Mouse (Mus musculus): ENCODE measurements around the gene Pmf1.
A peak's percentile ranks its signal among the peaks of the same experiment; 100 is the strongest.

Pmf1 gene

DNA sequence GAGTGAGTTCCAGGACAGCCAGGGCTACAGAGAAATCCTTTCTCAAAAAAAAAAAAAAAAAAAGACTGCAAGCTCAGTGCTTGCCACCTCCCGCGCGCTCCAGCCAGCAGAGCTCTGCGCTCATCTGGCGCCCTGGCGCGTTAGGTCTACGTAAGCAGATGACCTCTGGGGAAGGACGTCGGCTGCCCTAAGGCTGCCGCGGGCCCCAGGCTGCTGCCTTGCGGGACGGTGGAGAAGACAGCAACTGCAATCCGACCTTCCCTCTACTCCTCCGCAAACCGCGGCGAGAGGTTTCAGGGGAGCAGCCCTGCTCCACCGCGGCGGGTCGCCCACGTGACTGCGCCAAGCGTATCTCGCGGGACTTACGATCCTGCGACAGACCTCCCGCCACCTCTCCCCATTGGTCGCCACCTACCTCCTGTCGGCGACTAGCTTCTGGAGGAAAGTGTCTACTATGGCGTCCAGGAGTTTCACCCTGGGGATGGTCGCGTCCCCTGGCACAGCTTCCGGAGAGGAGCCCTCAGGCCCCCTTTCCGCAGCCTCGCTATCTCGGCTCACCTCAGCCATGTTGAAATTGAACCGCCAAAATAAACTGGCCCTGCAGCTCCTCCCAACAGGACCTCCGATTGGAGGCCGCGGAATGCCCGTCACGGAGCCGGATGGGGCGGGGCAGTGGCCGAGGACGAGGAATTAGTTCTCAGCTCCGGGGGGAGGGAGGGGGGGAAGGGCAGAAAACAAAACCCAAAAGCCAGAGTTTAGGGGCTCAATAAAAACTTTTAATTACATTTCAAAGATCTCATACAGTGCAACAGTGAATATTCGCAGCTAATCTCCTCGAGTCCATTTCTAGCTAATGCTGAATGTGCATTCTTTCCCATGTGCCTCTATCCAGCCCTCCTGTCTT lies at the start of gene Pmf1:
Gene Pmf1, minus strand, starts transcription at position 591 of the 904 bp plus-strand sequence.
- peak; percentile 93 for DNase-seq

DNA sequence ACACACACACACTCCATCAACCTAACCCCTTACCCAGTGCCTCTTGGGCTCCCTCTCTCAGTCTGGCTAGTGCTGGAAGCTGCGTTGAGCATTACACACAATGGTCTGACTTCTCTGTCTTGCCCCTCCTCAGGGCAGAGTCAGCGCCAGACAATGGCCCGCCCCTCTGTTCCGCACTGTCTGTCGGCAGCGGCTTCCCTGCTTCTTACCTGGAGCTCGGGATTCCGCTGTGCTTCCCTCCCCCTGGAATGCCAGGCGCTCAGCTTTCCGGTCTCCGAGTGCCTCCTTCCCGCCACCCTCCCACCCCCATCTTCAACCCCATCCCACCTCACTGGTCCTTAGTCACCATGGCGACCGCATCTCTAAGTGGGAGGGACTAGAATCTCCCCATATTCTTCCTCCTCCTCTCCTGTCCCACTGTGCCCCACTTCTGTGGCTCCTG lies 48.7 kb upstream of the Pmf1 start:
- DNase-seq = no peak

DNA sequence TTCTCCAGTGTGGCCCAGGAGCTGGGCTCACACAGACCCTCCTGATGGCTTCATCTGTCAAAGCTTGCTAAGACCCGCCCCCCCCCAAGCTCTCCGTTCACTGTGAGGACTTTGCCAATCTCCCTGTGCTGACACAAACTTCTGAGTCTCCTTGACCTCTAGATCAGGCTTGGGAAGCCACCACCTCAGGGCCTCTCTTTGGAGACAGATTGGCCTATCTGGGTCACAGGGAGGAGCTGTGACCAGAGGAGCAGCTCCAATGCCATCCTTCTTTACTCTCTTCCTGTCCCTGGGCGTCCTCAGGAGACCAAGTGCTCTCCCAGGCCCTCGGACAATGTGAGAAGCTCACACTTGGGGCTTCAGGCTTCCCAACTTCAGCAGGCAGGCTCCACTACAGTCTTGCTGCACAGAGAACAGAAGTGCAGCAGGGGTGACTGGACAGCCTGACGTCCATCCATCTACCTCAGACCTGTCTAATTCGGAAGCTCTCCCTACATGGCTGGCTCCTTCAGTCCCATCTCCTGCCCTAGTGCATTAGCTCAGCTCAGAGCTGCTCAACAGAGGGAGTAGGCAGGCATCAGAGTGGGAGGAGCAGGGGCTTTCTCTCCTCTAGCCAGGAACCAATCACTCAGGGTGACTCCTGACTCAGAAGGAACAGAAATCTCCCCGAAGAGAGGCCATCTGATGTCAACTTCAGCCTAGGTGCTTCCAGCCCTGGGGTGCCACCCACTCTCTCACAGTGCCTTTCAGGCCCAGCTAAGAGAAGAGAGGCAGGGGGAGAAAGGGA lies 46.8 kb upstream of the Pmf1 start:
- no peak for DNase-seq

DNA sequence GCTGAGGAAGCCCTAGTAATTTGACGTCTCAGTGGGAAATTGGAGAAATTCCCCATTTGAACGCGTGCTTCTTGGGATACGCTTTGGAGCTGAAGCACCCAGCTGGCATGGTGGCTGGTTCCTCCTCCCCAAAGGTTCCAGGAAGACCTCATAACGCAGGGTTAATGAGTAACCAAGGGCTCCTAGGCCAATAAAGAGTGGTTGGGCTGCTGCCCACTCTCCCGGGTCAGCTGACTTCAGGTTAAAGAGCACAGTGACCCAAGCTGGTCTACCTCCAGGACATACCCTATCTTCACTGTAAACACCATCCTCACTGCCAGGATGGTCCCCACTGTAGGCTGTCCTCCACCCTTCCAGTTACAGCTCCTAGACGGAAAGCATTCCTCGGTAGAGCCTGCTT lies 46.2 kb upstream of the Pmf1 start:
- DNase-seq = no peak

DNA sequence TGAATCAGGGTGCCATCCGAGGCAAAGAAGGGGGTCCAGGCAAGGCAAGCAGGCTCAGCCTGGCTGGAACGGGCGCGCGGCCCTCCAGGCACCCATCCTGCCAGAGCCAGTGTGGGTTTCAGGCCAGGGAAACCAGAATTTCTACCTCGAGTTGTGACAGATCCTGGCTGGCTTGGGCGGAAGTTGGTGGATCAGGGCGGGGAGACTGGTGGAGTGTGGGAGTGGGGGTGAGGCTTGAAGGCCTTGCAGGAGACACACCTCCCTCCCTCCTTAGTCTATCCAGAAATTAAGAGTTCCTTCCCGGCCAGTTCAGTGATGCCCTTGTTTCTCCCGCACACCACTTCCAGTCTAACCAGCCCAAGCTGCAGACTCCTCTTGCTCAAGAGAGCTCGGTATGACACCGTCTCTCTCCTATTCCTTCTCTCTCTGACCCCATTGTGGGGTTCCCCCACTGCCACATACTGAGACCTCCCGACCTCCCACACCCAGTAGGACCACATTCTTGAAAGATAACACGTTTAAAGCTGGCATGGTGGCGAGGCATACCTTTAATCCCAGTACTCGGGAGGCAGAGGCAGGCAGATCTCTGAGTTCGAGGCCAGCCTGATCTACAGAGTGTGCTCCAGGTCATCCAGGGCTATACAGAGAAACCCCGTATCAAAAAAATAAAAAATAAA lies 45.6 kb upstream of the Pmf1 start:
- DNase-seq = peak; percentile 55

DNA sequence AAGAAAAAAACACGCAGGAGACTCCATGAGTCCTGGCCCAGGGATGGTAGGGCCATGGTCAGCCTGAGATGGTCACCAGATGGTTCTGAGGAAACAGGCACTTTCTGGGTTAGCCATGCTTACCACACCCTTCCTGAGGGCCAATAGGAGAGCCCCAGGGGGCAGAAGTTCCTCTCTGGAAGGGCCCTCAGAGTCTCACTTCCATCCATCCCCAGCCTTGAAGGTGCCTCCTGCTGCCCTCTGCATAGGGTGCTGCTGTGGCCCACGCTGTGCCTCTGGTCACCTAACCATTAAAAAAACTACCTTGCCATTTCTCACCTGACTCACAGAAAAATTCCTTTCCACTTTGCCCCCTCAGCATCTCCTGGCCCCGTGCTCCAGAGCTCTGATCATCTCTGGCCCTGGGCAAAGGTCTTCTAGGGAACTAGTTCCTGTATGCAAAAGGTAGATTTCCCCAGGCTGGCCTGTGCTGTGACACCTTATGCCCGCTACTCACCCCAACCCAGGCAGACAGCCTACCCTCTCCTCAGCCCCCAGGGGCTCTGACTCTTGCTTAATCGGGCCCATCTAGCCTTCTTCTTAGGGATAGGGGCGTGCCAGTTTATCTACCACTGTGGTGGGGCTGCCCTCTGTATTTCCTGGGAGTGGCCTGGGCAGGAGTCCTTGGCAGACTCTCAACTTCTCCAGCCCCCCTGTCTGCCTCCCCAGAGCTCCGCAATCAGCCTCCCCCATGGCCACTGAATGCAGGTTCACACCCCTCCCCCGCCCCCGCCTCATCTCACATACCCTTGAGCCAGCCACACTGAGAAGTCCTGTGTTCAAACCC lies 44.8 kb upstream of the Pmf1 start:
- DNase-seq = no peak

DNA sequence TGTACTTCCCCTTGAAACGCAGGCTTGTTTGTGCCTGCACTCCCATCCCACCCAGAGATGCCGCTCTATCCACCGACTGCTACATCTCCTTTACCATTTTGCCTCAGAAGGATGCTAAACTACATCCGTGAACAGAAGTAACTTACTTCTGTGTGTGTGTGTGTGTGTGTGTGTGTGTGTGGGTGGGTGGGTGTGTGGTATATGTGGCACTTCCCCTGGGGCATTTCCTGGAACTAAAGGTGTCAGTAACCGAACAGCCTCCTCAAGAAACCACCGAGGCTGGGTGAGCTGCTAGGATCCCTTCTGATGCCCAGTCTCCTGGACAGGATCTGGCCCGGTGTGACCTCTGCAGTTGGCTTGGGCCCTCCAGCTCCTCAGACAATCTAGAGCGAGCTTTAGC lies 43.9 kb upstream of the Pmf1 start:
- no peak for DNase-seq

DNA sequence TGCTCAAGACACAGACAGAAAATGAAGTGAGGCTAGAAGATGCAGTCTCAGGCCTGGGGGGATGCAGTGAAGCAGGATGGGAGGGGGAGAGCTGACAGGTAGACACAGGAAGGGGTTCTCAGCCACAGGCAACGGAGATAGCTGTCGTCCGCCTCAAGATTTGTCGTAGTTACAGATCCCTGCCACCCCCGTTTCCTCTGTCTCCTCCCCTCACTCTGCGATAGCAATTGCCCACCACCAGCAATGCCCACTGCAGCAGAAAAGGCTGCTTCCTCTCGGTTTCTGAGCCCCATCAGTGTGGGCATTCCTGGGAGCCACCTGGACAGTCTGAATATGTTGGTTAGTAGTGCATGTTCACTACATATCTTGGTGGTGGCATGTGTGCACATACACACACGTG lies 43.2 kb upstream of the Pmf1 start:
- DNase-seq = no peak

DNA sequence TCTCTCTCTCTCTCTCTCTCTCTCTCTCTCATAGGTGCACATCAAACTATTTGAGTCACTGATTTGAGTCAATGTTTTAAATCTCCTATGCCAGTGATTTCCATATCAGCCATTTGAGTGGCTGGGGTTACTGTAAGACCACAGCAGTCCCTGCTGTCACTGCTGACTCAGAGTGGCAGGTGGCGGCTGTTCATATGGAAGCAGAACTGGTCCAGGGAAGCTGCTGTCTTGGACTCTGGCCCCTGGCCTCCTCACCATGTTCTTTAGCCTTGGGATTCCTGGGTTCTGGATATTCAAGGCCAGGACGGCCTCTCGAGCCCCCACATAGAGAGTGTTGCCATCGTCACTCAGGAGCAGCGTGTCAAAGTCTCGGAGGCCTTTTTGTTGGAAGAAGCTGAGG lies 42.6 kb upstream of the Pmf1 start:
- no peak for DNase-seq

DNA sequence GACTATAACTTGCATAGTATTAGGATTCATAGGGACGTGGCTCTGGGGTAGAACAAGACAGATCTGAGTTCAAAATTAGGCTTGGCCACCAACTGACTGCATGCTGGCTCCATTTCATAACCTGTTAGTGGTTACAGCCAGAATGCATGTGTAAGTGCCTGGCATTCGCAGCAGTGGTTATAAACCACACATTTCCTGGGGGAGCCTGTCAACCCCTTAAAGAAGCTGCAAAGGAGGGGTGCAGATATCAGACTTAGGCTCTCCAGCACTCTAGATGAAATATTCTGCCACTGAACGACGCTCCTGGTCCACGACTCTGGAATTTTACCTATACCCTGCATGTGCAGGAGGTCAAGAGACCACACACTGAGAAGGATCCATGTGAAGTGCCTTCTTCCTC lies 42.1 kb upstream of the Pmf1 start:
- no peak for DNase-seq

DNA sequence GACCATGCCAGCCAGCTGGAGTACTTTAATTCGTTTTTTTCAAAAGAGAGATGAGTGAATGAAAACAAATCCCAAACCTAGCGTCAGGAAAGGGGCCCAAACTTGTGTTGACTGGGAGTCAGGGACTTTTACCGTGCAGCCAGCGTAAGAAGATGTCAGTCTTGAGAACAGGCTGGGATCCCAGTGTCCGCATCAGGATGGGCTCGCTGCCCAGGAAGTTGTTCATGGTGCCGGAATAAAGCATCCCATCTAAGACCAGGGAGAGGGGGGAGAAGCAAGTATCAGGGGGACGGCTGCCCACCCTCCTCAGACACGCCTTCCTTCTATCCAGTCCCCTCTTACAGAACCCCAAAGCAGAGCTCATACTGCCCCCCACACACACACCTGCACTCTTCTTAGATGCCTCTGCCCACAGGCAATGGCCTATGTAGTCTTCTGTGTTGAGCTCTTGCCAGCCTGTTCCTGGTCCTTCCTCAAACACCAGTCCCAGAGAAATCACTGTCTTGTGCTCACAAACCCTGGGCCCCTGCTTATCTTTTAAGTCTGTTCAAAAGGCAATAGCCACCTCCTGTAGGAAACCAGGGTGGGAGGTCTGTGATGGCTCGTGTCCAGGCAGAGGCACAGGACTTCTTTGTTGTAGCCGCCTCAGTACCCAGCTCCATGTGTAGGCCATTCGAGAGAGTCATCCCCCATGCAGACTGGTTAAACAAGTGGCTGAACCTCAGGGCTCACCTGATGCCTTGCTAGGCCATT lies 40.4 kb upstream of the Pmf1 start:
- no peak for DNase-seq

DNA sequence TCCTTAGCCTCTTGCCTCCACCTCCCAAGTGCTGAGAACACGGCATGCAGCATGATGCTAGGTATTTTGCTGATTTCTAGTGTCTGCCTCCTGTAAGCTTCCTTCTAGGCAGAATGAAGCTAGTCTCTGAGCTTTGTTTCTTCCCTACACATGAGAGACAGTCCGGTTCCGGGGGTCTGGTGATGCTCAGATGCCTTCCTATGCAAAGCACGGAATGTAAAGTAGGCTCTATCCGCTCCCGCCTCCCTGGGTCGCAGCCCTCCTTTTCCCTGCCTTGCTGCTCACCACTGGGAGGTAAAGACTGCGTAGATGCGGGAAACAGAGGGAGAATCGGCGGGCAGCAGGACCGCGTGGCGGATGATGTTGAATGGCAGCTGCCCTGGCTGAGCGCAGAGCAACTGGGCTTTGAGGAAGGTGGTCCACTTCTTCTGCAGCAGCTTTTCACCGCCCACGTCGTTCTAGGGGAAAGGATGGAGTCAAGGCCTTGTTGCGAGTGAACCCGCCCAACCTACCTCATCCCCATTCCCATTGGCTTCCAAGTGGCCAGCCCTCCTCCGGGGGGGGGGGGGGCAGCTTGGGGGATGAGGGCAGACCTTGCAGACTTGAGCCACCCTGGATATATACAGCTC lies 39.4 kb upstream of the Pmf1 start:
- DNase-seq = no peak

DNA sequence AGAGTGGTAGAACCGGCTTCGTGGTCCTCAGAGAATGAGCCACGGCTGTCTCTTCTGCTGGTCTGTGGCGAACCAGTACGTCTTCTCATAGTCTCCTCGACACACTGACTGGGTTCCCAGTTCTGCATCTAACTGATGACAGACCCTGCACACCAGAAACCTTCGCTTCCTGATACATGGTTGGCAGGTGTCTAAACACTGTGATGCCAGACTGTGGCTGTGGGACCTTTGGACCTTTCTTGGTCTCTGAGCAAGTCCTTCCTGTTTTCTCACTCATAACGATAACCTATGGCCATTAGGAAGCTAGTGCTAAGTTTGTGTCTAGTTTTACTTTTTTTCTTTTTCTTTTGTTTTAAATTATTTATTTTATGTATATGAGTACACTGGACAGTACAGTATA lies 38.3 kb upstream of the Pmf1 start:
- no peak for DNase-seq

DNA sequence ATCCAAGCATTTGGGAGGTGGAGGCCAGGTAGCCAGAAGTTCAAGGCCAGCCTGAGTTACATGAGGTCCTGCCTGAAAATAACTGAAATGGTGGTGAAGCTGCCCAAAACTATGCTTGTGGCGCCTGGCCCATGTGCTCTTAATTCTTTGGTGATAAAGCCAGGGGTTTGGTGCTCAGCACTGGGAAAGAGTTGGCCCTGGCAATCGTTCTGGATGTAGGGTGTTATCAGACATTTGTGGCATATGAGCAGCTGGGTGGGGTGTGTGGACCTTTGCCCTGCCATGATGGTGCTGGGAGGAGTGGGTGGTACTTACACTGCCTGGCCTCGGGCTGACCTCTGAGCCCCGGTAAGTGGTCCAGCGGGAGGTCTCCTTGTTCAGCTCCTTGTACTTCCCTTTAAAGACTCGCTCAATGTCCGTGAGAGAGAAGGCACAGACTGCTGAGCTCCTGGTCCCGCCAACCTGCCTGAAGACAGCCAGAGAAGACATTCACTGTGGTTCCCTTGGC lies 37.6 kb upstream of the Pmf1 start:
- no peak for DNase-seq

DNA sequence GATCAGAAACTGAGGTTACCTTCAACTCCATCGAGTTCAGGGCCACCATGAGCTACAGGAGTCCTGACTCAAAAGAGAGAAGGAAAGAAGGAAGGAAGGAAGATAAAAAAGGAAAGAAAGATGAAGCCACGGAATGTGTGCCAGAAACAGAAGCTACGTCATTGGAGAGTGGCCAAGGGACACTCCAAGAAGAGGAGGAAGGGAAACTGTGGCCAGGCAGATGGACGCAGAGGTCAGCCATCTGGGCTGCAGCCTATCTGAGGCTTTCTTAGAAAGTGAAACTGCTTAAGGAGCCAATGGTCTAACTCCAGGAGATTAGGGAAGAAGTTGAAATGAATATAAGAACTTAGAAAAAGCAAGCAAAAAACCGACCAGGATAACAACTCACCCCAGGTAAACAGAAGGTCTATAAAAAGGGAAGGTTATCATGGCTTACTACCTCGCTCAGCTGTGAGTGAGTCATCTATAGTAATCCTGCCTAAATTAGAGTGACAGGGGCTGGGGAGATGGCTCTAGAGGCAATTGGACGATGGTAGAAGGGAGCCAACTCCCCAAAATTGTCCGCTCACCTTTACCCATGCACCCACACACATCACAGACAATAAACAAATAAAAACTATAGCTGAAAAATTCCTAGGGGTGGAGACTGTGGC lies 36.5 kb upstream of the Pmf1 start:
- DNase-seq = no peak

DNA sequence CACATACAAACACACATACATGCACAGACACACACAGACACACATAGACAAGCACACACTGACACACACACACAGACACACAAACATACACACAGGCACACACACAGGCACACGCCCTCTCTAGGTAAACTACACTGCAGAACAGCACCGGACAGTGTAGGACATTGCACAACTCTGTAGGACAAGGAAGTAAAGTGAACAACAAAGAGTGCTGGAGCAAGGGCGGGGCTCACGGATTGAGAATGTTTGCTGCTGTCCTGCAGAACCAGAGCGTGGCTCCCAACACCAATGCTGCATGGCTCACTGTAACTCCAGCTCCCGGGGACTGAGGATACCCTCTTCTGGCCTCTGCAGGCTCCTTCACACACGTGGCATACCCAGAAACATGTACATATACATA lies 32.8 kb upstream of the Pmf1 start:
- peak; percentile 44 for DNase-seq

DNA sequence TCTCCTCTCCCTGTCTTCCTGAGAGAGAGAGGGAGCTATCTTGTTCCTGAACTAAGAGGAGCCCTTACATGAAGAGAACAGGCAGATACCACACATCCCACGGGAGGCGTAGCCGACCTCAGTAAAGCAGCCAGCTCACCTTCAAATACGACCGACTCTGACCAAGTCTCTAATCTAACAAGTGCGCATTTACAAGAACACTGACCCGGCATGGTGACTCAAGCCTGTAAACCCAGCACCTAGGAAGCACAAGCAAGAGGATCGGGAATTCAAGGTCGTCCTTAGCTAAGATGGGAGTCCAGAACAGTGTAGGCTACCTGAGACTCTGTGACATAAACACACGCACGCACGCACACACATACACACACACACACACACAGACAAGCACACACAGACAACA lies 32.4 kb upstream of the Pmf1 start:
- no peak for DNase-seq

DNA sequence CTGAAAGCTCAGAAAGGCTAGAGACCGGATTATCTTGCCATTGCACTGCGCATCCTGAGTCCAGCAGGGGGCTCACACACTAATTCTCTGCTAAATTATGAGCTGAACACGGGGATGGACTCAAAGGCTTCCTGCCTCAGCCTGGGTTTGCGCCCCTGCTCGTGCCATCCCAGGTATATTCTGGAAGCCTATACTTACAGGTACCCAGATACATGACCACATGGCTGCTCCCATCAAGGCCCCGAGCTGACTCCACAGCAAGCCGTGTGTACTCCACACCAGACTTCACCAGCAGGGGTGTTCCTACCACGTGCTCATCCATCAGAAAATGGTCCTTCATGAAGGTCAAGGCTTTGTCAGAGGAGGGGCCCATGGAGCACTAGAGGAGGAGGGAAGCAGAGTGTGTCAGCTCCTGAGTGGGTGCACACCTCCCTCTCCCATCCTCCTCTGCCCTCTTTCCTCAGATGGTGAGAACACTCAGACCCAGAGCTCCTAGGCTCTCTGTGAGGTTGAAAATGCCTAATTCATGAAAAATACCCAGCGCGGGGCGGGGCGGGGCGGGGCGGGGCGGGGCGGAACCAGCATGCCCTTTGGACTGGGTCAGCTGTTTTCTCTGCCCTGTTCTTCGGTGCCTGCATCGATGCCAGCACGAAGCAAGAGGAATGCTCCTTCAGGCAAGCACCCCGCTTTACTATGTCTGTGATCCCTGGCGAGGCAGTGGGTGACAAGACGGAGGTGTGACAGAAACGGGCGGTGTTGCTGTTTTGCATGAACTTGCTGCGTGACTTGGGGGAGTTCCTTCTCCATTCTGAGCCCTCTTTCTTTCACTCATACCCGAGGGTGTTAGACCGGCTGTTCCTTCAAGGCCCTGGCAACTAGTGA lies 30.6 kb upstream of the Pmf1 start:
- peak; percentile 65 for DNase-seq

DNA sequence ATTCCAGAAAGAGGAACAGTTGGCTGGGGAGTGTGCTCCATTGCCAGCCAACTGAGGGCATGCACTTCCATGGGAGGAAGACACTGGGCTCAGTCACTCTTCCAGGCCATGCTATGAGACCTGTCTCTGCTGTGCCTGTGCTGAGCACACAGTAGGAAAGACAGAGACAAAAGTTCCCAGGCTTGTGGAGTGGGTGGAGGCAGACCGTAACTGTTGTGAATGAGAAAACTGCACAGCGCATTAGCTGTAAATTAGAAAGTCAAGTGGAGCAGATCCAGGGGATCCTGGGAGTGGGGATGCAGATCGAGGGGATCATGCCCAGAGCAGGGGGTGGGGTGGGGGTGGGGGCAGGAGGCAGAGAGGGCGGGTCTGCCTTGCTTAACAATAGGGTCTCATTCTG lies 29.5 kb upstream of the Pmf1 start:
- no peak for DNase-seq

DNA sequence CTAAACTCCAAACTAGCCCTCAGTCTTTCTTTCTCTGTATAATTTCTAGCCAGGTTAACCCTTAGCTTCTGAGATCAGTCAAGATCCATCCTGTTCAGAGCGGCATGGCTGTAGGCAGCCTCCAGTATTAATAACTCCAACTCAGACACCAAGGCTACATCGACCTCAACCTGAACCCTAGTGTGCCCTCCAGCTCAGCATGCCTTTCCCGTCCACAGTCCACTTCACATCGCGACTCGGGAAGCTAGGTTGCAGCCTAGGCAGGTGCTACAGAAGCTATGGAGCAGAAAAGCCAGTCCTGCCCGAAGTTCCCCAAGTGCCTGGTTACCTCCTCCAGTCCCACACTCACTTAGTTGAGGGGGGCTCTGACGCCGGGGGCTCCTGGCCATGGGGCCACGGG lies 27.3 kb upstream of the Pmf1 start:
- no peak for DNase-seq
